ENCODE assay signal across 9 mouse cellular contexts in genomic region chr2:156310945-156311344, GRCm38 (mm10). TPM values are rescaled to one million over a fixed set of nuclear protein-coding genes. Genes with fewer than 3 reads are reported as not detected.
A peak's percentile ranks its signal among the peaks of the same experiment; 100 is the strongest.
DNase-seq lines count a peak whose midpoint lies in the region; ATAC-seq lines count a peak whose summit lies in the region.
"Had no signal": no experiment of that assay in that cellular context is flagged by ENCODE, and none has a peak within 500 bp of the region (broad histone marks: within the 10 kb centered on the region; RNA-seq: fewer than 3 reads in every experiment).

No protein-coding gene starts in this region.

- H3K9me3 ChIP-seq in hindbrain, embryonic 10.5 days, result no peaks in the 10 kb centered on the region
- H3K9me3 ChIP-seq in hindbrain, embryonic 11.5 days (ENCODE audit: control insufficient read depth, low read length), result no peaks in the 10 kb centered on the region
- no peaks in the 10 kb centered on the region for H3K9me3 ChIP-seq in hindbrain, embryonic 12.5 days (replicated peaks)
- no peaks in the 10 kb centered on the region for H3K9me3 ChIP-seq in midbrain, embryonic 12.5 days

- H3K36me3 ChIP-seq in hindbrain, embryonic 10.5 days, result peaks cover 61% of the 10 kb centered on the region
- no peaks in the 10 kb centered on the region for H3K36me3 ChIP-seq in hindbrain, embryonic 11.5 days (ENCODE audit: control insufficient read depth, insufficient read depth, low read length)
- peaks cover 11% of the 10 kb centered on the region; the same call in 1 of the 2 replicates for H3K36me3 ChIP-seq in hindbrain, embryonic 12.5 days
- peaks cover 19% of the 10 kb centered on the region; the same call in 1 of the 2 replicates for H3K36me3 ChIP-seq in midbrain, embryonic 12.5 days

- no peak overlapping the region for H3K27ac ChIP-seq in hindbrain, embryonic 10.5 days
- no peak overlapping the region for H3K27ac ChIP-seq in hindbrain, embryonic 11.5 days (ENCODE audit: low read depth, low read length)
- H3K27ac ChIP-seq in hindbrain, embryonic 12.5 days, result no peak overlapping the region
- peak overlapping the region; percentile 98 for H3K27ac ChIP-seq in midbrain, embryonic 12.5 days (replicated peaks)

- DNase-seq in hindbrain, embryonic 10.5 days (ENCODE audit: low spot score), result no peak
- no peak for DNase-seq in hindbrain, embryonic 11.5 days (ENCODE audit: low spot score)
- DNase-seq in Muller cell, postnatal 12 days (ENCODE audit: inconsistent ontology term), result peak; percentile 1
- DNase-seq in adrenal gland, adult 18-20 months (ENCODE audit: low spot score in 2 of 2), result no peak
- DNase-seq in cerebellum, adult 11 months, result no peak
- DNase-seq: adrenal gland, postnatal 25 days had no signal

- WGBS in hindbrain, embryonic 10.5 days, result 93% methylated on average over 5 of the region's 5 CpGs
- 89% methylated on average over 5 of the region's 5 CpGs for WGBS in hindbrain, embryonic 11.5 days
- 89% methylated on average over 5 of the region's 5 CpGs for WGBS in hindbrain, embryonic 12.5 days
- WGBS in midbrain, embryonic 12.5 days, result 91% methylated on average over 5 of the region's 5 CpGs

- no peaks in the 10 kb centered on the region for H3K27me3 ChIP-seq in hindbrain, embryonic 10.5 days (ENCODE audit: insufficient read depth, poor library complexity, severe bottlenecking)
- no peaks in the 10 kb centered on the region for H3K27me3 ChIP-seq in hindbrain, embryonic 11.5 days (ENCODE audit: control insufficient read depth, insufficient read depth, low read length)
- H3K27me3 ChIP-seq in hindbrain, embryonic 12.5 days, result no peaks in the 10 kb centered on the region
- no peaks in the 10 kb centered on the region for H3K27me3 ChIP-seq in midbrain, embryonic 12.5 days

- H3K4me1 ChIP-seq in hindbrain, embryonic 10.5 days (replicated peaks), result peaks cover 25% of the 10 kb centered on the region
- no peaks in the 10 kb centered on the region for H3K4me1 ChIP-seq in hindbrain, embryonic 11.5 days (replicated peaks; ENCODE audit: control insufficient read depth, insufficient read depth, low read length)
- peaks cover 13% of the 10 kb centered on the region; the same call in 1 of the 2 replicates for H3K4me1 ChIP-seq in hindbrain, embryonic 12.5 days
- H3K4me1 ChIP-seq in midbrain, embryonic 12.5 days, result peaks cover 10% of the 10 kb centered on the region; the same call in 1 of the 2 replicates

- H3K4me3 ChIP-seq in hindbrain, embryonic 10.5 days, result peak overlapping the region; percentile 85
- H3K4me3 ChIP-seq in hindbrain, embryonic 11.5 days (ENCODE audit: low read depth, low read length), result no peak overlapping the region
- peak overlapping the region; percentile 95; the same call in 1 of the 2 replicates for H3K4me3 ChIP-seq in hindbrain, embryonic 12.5 days
- H3K4me3 ChIP-seq in midbrain, embryonic 12.5 days, result peak overlapping the region; percentile 92

- H3K4me2 ChIP-seq in hindbrain, embryonic 11.5 days (replicated peaks; ENCODE audit: low read depth, low read length), result no peak overlapping the region
- H3K4me2 ChIP-seq in hindbrain, embryonic 12.5 days (replicated peaks), result peak overlapping the region; percentile 74
- peak overlapping the region; percentile 83 for H3K4me2 ChIP-seq in midbrain, embryonic 12.5 days (replicated peaks)

- no peak overlapping the region for H3K9ac ChIP-seq in hindbrain, embryonic 11.5 days (ENCODE audit: low read depth, low read length)
- no peak overlapping the region for H3K9ac ChIP-seq in hindbrain, embryonic 12.5 days
- no peak overlapping the region for H3K9ac ChIP-seq in midbrain, embryonic 12.5 days (replicated peaks)

- no peak for ATAC-seq in hindbrain, embryonic 11.5 days (ENCODE audit: low FRiP score)
- no peak for ATAC-seq in hindbrain, embryonic 12.5 days (ENCODE audit: low FRiP score)
- no peak for ATAC-seq in midbrain, embryonic 12.5 days (ENCODE audit: low FRiP score, low read depth)
- no peak for ATAC-seq in erythroid progenitor cell, adult 5-6 weeks (replicated peaks; ENCODE audit: low FRiP score, poor library complexity, severe bottlenecking)

RNA-seq across cellular contexts. Expression of gene Cnbd2, which starts 1.2 kb away (rescaled TPM):
- polyA plus RNA-seq in hindbrain, embryonic 10.5 days (2016; fragmentation: Nextera tagmentation; extraction: Ambion mirVana), result 3.7 TPM in 2 replicates
- 4.4 and 4.6 TPM in 2 replicates for polyA plus RNA-seq in hindbrain, embryonic 11.5 days (2014; fragmentation: Nextera tagmentation; extraction: Ambion mirVana)
- polyA plus RNA-seq in hindbrain, embryonic 12.5 days (2016; fragmentation: Nextera tagmentation; extraction: Ambion mirVana), result 6.4 and 6.7 TPM in 2 replicates
- polyA plus RNA-seq in midbrain, embryonic 12.5 days (2016; fragmentation: Nextera tagmentation; extraction: Ambion mirVana), result 5.9 and 6.3 TPM in 2 replicates
- 1 to 10 TPM; 2.3 to 3.5 TPM for total RNA-seq in adrenal gland, adult 18-20 months (2021)
- 5.4 TPM in 1 of 2 replicates, not detected in the other for total RNA-seq in erythroid progenitor cell, adult 5-6 weeks (2015; ENCODE audit: low replicate concordance)
- total RNA-seq in erythroid progenitor cell, adult 5-6 weeks (2017; ENCODE audit: low replicate concordance), result 3.1 TPM in 1 of 2 replicates, not detected in the other

RNA-seq across cellular contexts. Expression of gene Scand1, which starts 1.6 kb away (rescaled TPM):
- polyA plus RNA-seq in hindbrain, embryonic 10.5 days (2016; fragmentation: Nextera tagmentation; extraction: Ambion mirVana), result 62.2 and 96.5 TPM in 2 replicates
- polyA plus RNA-seq in hindbrain, embryonic 11.5 days (2014; fragmentation: Nextera tagmentation; extraction: Ambion mirVana), result 81.9 and 87.2 TPM in 2 replicates
- 121 and 126 TPM in 2 replicates for polyA plus RNA-seq in hindbrain, embryonic 12.5 days (2016; fragmentation: Nextera tagmentation; extraction: Ambion mirVana)
- 119 and 122 TPM in 2 replicates for polyA plus RNA-seq in midbrain, embryonic 12.5 days (2016; fragmentation: Nextera tagmentation; extraction: Ambion mirVana)
- 100 to 1,000 TPM; 102 to 113 TPM for total RNA-seq in adrenal gland, adult 18-20 months (2021)
- 3.8 TPM in 1 of 2 replicates, not detected in the other for total RNA-seq in erythroid progenitor cell, adult 5-6 weeks (2015; ENCODE audit: low replicate concordance)
- total RNA-seq in erythroid progenitor cell, adult 5-6 weeks (2017; ENCODE audit: low replicate concordance), result 1.4 and 2.8 TPM in 2 replicates
